13 mouse cellular contexts compared by ENCODE assay signal in genomic region chr5:136312166-136312565, GRCm38 (mm10).
DNase-seq lines count a peak whose midpoint lies in the region; ATAC-seq lines count a peak whose summit lies in the region.
"Had no signal": no experiment of that assay in that cellular context is flagged by ENCODE, and none has a peak within 500 bp of the region (broad histone marks: within the 10 kb centered on the region; RNA-seq: fewer than 3 reads in every experiment).

No protein-coding gene starts in this region.

- 53% methylated on average over 4 of the region's 4 CpGs for WGBS in heart, embryonic 14.5 days
- WGBS in forebrain, embryonic 12.5 days, result 82% methylated on average over 4 of the region's 4 CpGs

- H3K36me3 ChIP-seq in heart, embryonic 14.5 days (ENCODE audit: control insufficient read depth, insufficient read depth, low read length), result peaks cover 95% of the 10 kb centered on the region
- H3K36me3 ChIP-seq in forebrain, embryonic 12.5 days (replicated peaks), result peaks cover 94% of the 10 kb centered on the region

- peaks cover 5 to 9% of the 10 kb centered on the region in 2 experiments; a peak in 2 of 4 replicates for H3K4me1 ChIP-seq in heart, embryonic 14.5 days (ENCODE audit: control insufficient read depth in 2 of 2, insufficient read depth in 2 of 2, low read length in 2 of 2)
- no peaks in the 10 kb centered on the region for H3K4me1 ChIP-seq in forebrain, embryonic 12.5 days
- H3K4me1 ChIP-seq: forebrain, embryonic 13.5 days; liver, embryonic 13.5 days; neural tube, embryonic 13.5 days had no signal

- DNase-seq in heart, adult 11 months, result no peak
- peak; percentile 61 for DNase-seq in urinary bladder, postnatal 14 days (ENCODE audit: low spot score)
- DNase-seq in urinary bladder, postnatal 10 days (ENCODE audit: low spot score), result no peak
- DNase-seq in gastrocnemius, postnatal 14 days, result peak; percentile 55
- peak; percentile 31 for DNase-seq in skeletal muscle tissue, adult 2 months (ENCODE audit: low read depth, low spot score)
- no peak for DNase-seq in thymus, postnatal 10 days (ENCODE audit: low spot score in 2 of 2)
- DNase-seq: liver, embryonic 13.5 days had no signal

- H3K4me3 ChIP-seq in heart, embryonic 14.5 days (ENCODE audit: control insufficient read depth in 1 of 2, insufficient read depth in 1 of 2, low read depth in 1 of 2, low read length in 2 of 2), result no peak overlapping the region
- no peak overlapping the region for H3K4me3 ChIP-seq in forebrain, embryonic 12.5 days (replicated peaks)
- H3K4me3 ChIP-seq: forebrain, embryonic 13.5 days; liver, embryonic 13.5 days; neural tube, embryonic 13.5 days had no signal

- peak overlapping the region; percentile 21 to 53; a peak in 3 of 4 replicates for H3K27ac ChIP-seq in heart, embryonic 14.5 days (replicated peaks in 1 of 2; ENCODE audit: control insufficient read depth in 1 of 2, insufficient read depth in 1 of 2, low read depth in 2 of 2, low read length in 2 of 2)
- no peak overlapping the region for H3K27ac ChIP-seq in forebrain, embryonic 12.5 days
- H3K27ac ChIP-seq: forebrain, embryonic 13.5 days; liver, embryonic 13.5 days; neural tube, embryonic 13.5 days had no signal

- H3K9me3 ChIP-seq in heart, embryonic 14.5 days (ENCODE audit: control insufficient read depth, low read length), result no peaks in the 10 kb centered on the region
- H3K9me3 ChIP-seq in forebrain, embryonic 12.5 days, result no peaks in the 10 kb centered on the region
- H3K9me3 ChIP-seq: forebrain, embryonic 13.5 days; liver, embryonic 13.5 days; neural tube, embryonic 13.5 days had no signal

- peak; percentile 58; the same call in 1 of the 2 replicates for ATAC-seq in heart, embryonic 14.5 days (ENCODE audit: insufficient number of reproducible peaks, insufficient read depth, low FRiP score, low read depth)
- no peak for ATAC-seq in forebrain, embryonic 12.5 days (ENCODE audit: low FRiP score)
- ATAC-seq: forebrain, embryonic 13.5 days; hindbrain, embryonic 16.5 days had no signal

- intact Hi-C loops in gastrocnemius, postnatal 14 days (cut with DNase I; ENCODE audit: low total_unique reads), result no loop called here

- no peak overlapping the region for H3K4me2 ChIP-seq in heart, embryonic 14.5 days (ENCODE audit: low read length)
- no peak overlapping the region for H3K4me2 ChIP-seq in forebrain, embryonic 12.5 days
- H3K4me2 ChIP-seq: forebrain, embryonic 13.5 days; liver, embryonic 13.5 days; neural tube, embryonic 13.5 days had no signal

- H3K27me3 ChIP-seq in heart, embryonic 14.5 days (ENCODE audit: control insufficient read depth, insufficient read depth, low read length), result no peaks in the 10 kb centered on the region
- no peaks in the 10 kb centered on the region for H3K27me3 ChIP-seq in forebrain, embryonic 12.5 days
- H3K27me3 ChIP-seq: CH12.LX; forebrain, embryonic 13.5 days; liver, embryonic 13.5 days; neural tube, embryonic 13.5 days had no signal

- H3K9ac ChIP-seq in heart, embryonic 14.5 days (ENCODE audit: low read length), result 0 out of 2 replicates have a peak overlapping the region, but pooled peaks have one; percentile 25
- no peak overlapping the region for H3K9ac ChIP-seq in forebrain, embryonic 12.5 days
- H3K9ac ChIP-seq: forebrain, embryonic 13.5 days; liver, embryonic 13.5 days; neural tube, embryonic 13.5 days had no signal

Comparison
In these comparisons a context has a peak if more than half of its experiments do, and no peak if none do; other contexts are left out.
1. DNase-seq: peak in urinary bladder, postnatal 14 days (single experiment), gastrocnemius, postnatal 14 days (single experiment) and skeletal muscle tissue, adult 2 months (single experiment); none in heart, adult 11 months (single experiment), urinary bladder, postnatal 10 days (single experiment) and thymus, postnatal 10 days (0 of 2).